Mouse (Mus musculus) embryo, embryonic 10 days (tissue): ENCODE data around the gene Hdgfl2.
"Not testable (repeated sequence)": the region's sequence is repeated elsewhere in the genome, so short reads cannot be mapped to it uniquely, and the experiment has no call there.

Source experiments
- DNase-seq: peaks from one replicate; pipeline ENCODE4 v3.0.0-alpha.2; 2015; ENCODE audit warnings: low spot score

Hdgfl2 gene

GRCm38 (mm10) chr17:56106436-56106835 lies 27.0 kb downstream of the Hdgfl2 start:
- DNase-seq = not testable (repeated sequence)

- DNase-seq = no peak
Observed at GRCm38 (mm10) chr17:56106981-56107380, 27.5 kb downstream of the Hdgfl2 start.

GRCm38 (mm10) chr17:56107736-56108135 lies 28.3 kb downstream of the Hdgfl2 start:
- no peak for DNase-seq

- DNase-seq = no peak
Observed at GRCm38 (mm10) chr17:56108334-56109044, 29.1 kb downstream of the Hdgfl2 start.

- DNase-seq = no peak
Observed at GRCm38 (mm10) chr17:56109219-56110051, 30.0 kb downstream of the Hdgfl2 start, which contains the start of gene Plin4. Gene Plin4 (minus strand): TSS chr17:56109803.

- no peak for DNase-seq
Observed at GRCm38 (mm10) chr17:56110571-56110970, 31.1 kb downstream of the Hdgfl2 start.

GRCm38 (mm10) chr17:56111021-56111420 lies 31.6 kb downstream of the Hdgfl2 start:
- DNase-seq = no peak

- DNase-seq = peak; percentile 91
Observed at GRCm38 (mm10) chr17:56111864-56112263, 32.4 kb downstream of the Hdgfl2 start.

GRCm38 (mm10) chr17:56112743-56113142 lies 33.3 kb downstream of the Hdgfl2 start:
- no peak for DNase-seq

GRCm38 (mm10) chr17:56116193-56116592 lies 36.8 kb downstream of the Hdgfl2 start:
- no peak for DNase-seq

- DNase-seq = peak; percentile 69
Observed at GRCm38 (mm10) chr17:56117251-56117710, 37.8 kb downstream of the Hdgfl2 start, which contains the start of gene Plin5. Gene Plin5 (minus strand): TSS chr17:56117596.

- DNase-seq = no peak
Observed at GRCm38 (mm10) chr17:56119431-56119830, 40.0 kb downstream of the Hdgfl2 start.

- DNase-seq = no peak
Observed at GRCm38 (mm10) chr17:56119981-56120880, 40.8 kb downstream of the Hdgfl2 start.

GRCm38 (mm10) chr17:56121826-56122225 lies 42.4 kb downstream of the Hdgfl2 start, which contains the start of gene Lrg1:
Gene Lrg1 (minus strand): TSS chr17:56122001.
- DNase-seq = no peak

- DNase-seq = no peak
Observed at GRCm38 (mm10) chr17:56123161-56123560, 43.7 kb downstream of the Hdgfl2 start.

GRCm38 (mm10) chr17:56123681-56124340 lies 44.4 kb downstream of the Hdgfl2 start:
- no peak for DNase-seq

GRCm38 (mm10) chr17:56124377-56125275 lies 45.2 kb downstream of the Hdgfl2 start:
- peak; percentile 80 for DNase-seq

GRCm38 (mm10) chr17:56125276-56125630 lies 45.8 kb downstream of the Hdgfl2 start:
- no peak for DNase-seq

- no peak for DNase-seq
Observed at GRCm38 (mm10) chr17:56126175-56126574, 46.7 kb downstream of the Hdgfl2 start.

GRCm38 (mm10) chr17:56128246-56128645 lies 48.8 kb downstream of the Hdgfl2 start:
- DNase-seq = no peak
